Mouse (Mus musculus) MN1 (cell line): ENCODE measurements at regions not wholly inside any gene's neighbourhood (a gene's known extent, or its start where the extent isn't known, plus 50 kb on each side); places are given as distances from the start of the nearest gene placed in this dataset.

Experiments
- DNase-seq: peaks from one replicate; pipeline ENCODE4 v3.0.0-alpha.2; 2016; ENCODE audit warnings: low spot score

GRCm38 (mm10) chr13:90493696-90494095 lies 404.3 kb upstream of the Xrcc4 start:
- DNase-seq: no peak

- no peak for DNase-seq
These were observed 401.9 kb upstream of the Xrcc4 start for GRCm38 (mm10) chr13:90490991-90491951.

GRCm38 (mm10) chr13:90480484-90480883 lies 391.1 kb upstream of the Xrcc4 start:
- DNase-seq: no peak

- DNase-seq: no peak
These were observed 387.5 kb upstream of the Xrcc4 start for GRCm38 (mm10) chr13:90476880-90477279.

GRCm38 (mm10) chr13:90474507-90474906 lies 385.1 kb upstream of the Xrcc4 start:
- no peak for DNase-seq

GRCm38 (mm10) chr13:90474053-90474452 lies 384.6 kb upstream of the Xrcc4 start:
- DNase-seq: no peak

- DNase-seq: no peak
These were observed 383.8 kb upstream of the Xrcc4 start for GRCm38 (mm10) chr13:90473041-90473825.

GRCm38 (mm10) chr13:90466096-90466495 lies 376.7 kb upstream of the Xrcc4 start:
- no peak for DNase-seq

- DNase-seq: no peak
These were observed 374.6 kb upstream of the Xrcc4 start for GRCm38 (mm10) chr13:90464051-90464450.

- no peak for DNase-seq
These were observed 374.0 kb upstream of the Xrcc4 start for GRCm38 (mm10) chr13:90463381-90463780.

GRCm38 (mm10) chr13:90454631-90455030 lies 365.2 kb upstream of the Xrcc4 start:
- DNase-seq: no peak

GRCm38 (mm10) chr13:90426901-90427300 lies 337.5 kb upstream of the Xrcc4 start:
- DNase-seq: no peak

GRCm38 (mm10) chr13:90425379-90425778 lies 336.0 kb upstream of the Xrcc4 start:
- no peak for DNase-seq

GRCm38 (mm10) chr13:90424541-90424940 lies 335.1 kb upstream of the Xrcc4 start:
- DNase-seq: no peak

- DNase-seq: peak; percentile 33
These were observed 331.6 kb upstream of the Xrcc4 start for GRCm38 (mm10) chr13:90420966-90421365.

GRCm38 (mm10) chr13:90404392-90404791 lies 315.0 kb upstream of the Xrcc4 start:
- DNase-seq: no peak

GRCm38 (mm10) chr13:90402061-90402460 lies 312.7 kb upstream of the Xrcc4 start:
- DNase-seq: no peak

- no peak for DNase-seq
These were observed 312.1 kb upstream of the Xrcc4 start for GRCm38 (mm10) chr13:90401496-90401895.

GRCm38 (mm10) chr13:90395274-90396023 lies 306.0 kb upstream of the Xrcc4 start:
- no peak for DNase-seq

GRCm38 (mm10) chr13:90394815-90395241 lies 305.4 kb upstream of the Xrcc4 start:
- peak; percentile 57 for DNase-seq

GRCm38 (mm10) chr13:90392415-90392814 lies 303.0 kb upstream of the Xrcc4 start:
- DNase-seq: no peak

- DNase-seq: no peak
These were observed 287.2 kb upstream of the Xrcc4 start for GRCm38 (mm10) chr13:90376619-90377018.
